Mouse (Mus musculus): ENCODE data around the gene Set. TPM values are rescaled to one million over a fixed set of nuclear protein-coding genes. Genes with fewer than 3 reads are reported as not detected.

Gene Set
- total and polyA plus RNA-seq, 3 experiments, result 250 to 973 (median 580) TPM

- no peaks in the 10 kb centered on the region for H3K27me3 ChIP-seq (ENCODE audit: control insufficient read depth in 1 of 2, insufficient read depth in 2 of 2, low read length in 2 of 2)
- peaks cover 0 to 8% of the 10 kb centered on the region in 2 experiments; a peak in 3 of 4 replicates for H3K4me1 ChIP-seq (ENCODE audit: control insufficient read depth in 1 of 2, insufficient read depth in 2 of 2, low read length in 2 of 2)
- no peaks in the 10 kb centered on the region for H3K9me3 ChIP-seq (replicated peaks; ENCODE audit: insufficient read depth, low read length)
- TF ChIP-seq TBP (IDR thresholded peaks at IDR 0.05; ENCODE audit: low read depth, low read length) (no peak), E2F4 (IDR thresholded peaks at IDR 0.05; ENCODE audit: borderline replicate concordance, low read depth, low read length) (no peak), UBTF (IDR thresholded peaks at IDR 0.05; ENCODE audit: borderline replicate concordance, insufficient read depth, low read depth, low read length) (no peak), MAX (IDR thresholded peaks at IDR 0.05; ENCODE audit: low read length) (no peak), MYB (IDR thresholded peaks at IDR 0.05; ENCODE audit: low read depth, low read length) (no peak), MYC (IDR thresholded peaks at IDR 0.05; ENCODE audit: low read depth, low read length) (no peak), NRF1 (IDR thresholded peaks at IDR 0.05; ENCODE audit: insufficient read depth, low read depth, low read length, poor library complexity, severe bottlenecking) (no peak), CHD1 (IDR thresholded peaks at IDR 0.05; ENCODE audit: low read depth, low read length) (no peak), ETS1 (IDR thresholded peaks at IDR 0.05; ENCODE audit: low read depth, low read length) (no peak), MAZ (IDR thresholded peaks at IDR 0.05; ENCODE audit: low read depth, low read length) (no peak), CTCF (IDR thresholded peaks at IDR 0.05 in 2 of 3, conservative IDR thresholded peaks at IDR 0.05 in 1 of 3; ENCODE audit: control insufficient read depth in 1 of 3, insufficient read depth in 1 of 3, low read depth in 2 of 3, low read length in 3 of 3, poor library complexity in 1 of 3, severe bottlenecking in 1 of 3) (no peak), POLR2AphosphoS2 (IDR thresholded peaks at IDR 0.05; ENCODE audit: low read length) (no peak), RCOR1 (IDR thresholded peaks at IDR 0.05; ENCODE audit: low read depth, low read length) (no peak), EP300 (IDR thresholded peaks at IDR 0.05; ENCODE audit: low read depth in 1 of 2, low read length in 2 of 2) (no peak), BHLHE40 (IDR thresholded peaks at IDR 0.05; ENCODE audit: borderline replicate concordance, low read depth, low read length) (no peak), CHD2 (IDR thresholded peaks at IDR 0.05; ENCODE audit: low read length) (no peak), USF1 (IDR thresholded peaks at IDR 0.05; ENCODE audit: low read depth, low read length) (no peak), ZNF384 (IDR thresholded peaks at IDR 0.05; ENCODE audit: low read depth, low read length) (no peak)
- no peak overlapping the region for H3K27ac ChIP-seq (ENCODE audit: control insufficient read depth, low read depth, low read length)
- H3K9ac ChIP-seq (ENCODE audit: control insufficient read depth, low read depth, low read length, poor library complexity, severe bottlenecking), result no peak overlapping the region
- DNase-seq (ENCODE audit: low read depth, low spot score), result no peak
- peaks cover 2% of the 10 kb centered on the region; the same call in 1 of the 2 replicates for H3K79me2 ChIP-seq (ENCODE audit: control insufficient read depth, insufficient read depth, low read length, poor library complexity)
- H3K36me3 ChIP-seq (ENCODE audit: control insufficient read depth in 1 of 2, insufficient read depth in 2 of 2, low read length in 2 of 2), result peaks cover 0 to 3% of the 10 kb centered on the region in 2 experiments; a peak in 2 of 4 replicates
- H3K4me3 ChIP-seq (ENCODE audit: control insufficient read depth in 1 of 2, insufficient read depth in 1 of 2, low read depth in 2 of 2, low read length in 2 of 2), result no peak overlapping the region
Measured at GRCm38 (mm10) chr2:30120269-30120668, 63.1 kb downstream of the Set start.

Other genes with a start within 250 kb of the Set start
- gene Urm1, start 237.3 kb upstream of the Set start, total RNA-seq (2012; rRNA removed), result 76.2 and 90.5 TPM in 2 replicates
- 100 to 1,000 TPM in 1 of 2 experiments, not detected in 1; 131 TPM for gene Urm1, start 237.3 kb upstream of the Set start, polyA plus RNA-seq (2012; ENCODE audit: insufficient read depth in 1 of 2, insufficient read length in 2 of 2, low read depth in 1 of 2, low replicate concordance in 2 of 2, missing spikeins in 1 of 2)
- gene Cercam, start 188.2 kb upstream of the Set start, total RNA-seq (2012; rRNA removed), result 7.5 and 8.8 TPM in 2 replicates
- gene Cercam, start 188.2 kb upstream of the Set start, polyA plus RNA-seq (2012; ENCODE audit: insufficient read depth in 1 of 2, insufficient read length in 2 of 2, low read depth in 1 of 2, low replicate concordance in 2 of 2, missing spikeins in 1 of 2), result 10 to 100 TPM in 1 of 2 experiments, not detected in 1; 23.4 TPM
- gene Odf2, start 168.2 kb upstream of the Set start, total RNA-seq (2012; rRNA removed), result 49.0 and 49.3 TPM in 2 replicates
- gene Odf2, start 168.2 kb upstream of the Set start, polyA plus RNA-seq (2012; ENCODE audit: insufficient read depth in 1 of 2, insufficient read length in 2 of 2, low read depth in 1 of 2, low replicate concordance in 2 of 2, missing spikeins in 1 of 2), result 10 to 100 TPM in 1 of 2 experiments, not detected in 1; 82.8 TPM
- 41.9 and 46.1 TPM in 2 replicates for gene Gle1, start 122.0 kb upstream of the Set start, total RNA-seq (2012; rRNA removed)
- 10 to 100 TPM in 1 of 2 experiments, not detected in 1; 77.0 TPM for gene Gle1, start 122.0 kb upstream of the Set start, polyA plus RNA-seq (2012; ENCODE audit: insufficient read depth in 1 of 2, insufficient read length in 2 of 2, low read depth in 1 of 2, low replicate concordance in 2 of 2, missing spikeins in 1 of 2)
- gene Sptan1, start 91.8 kb upstream of the Set start, total RNA-seq (2012; rRNA removed), result 26.2 and 31.2 TPM in 2 replicates
- gene Sptan1, start 91.8 kb upstream of the Set start, polyA plus RNA-seq (2012; ENCODE audit: insufficient read depth in 1 of 2, insufficient read length in 2 of 2, low read depth in 1 of 2, low replicate concordance in 2 of 2, missing spikeins in 1 of 2), result 10 to 100 TPM in 1 of 2 experiments, not detected in 1; 29.5 TPM
- gene Wdr34, start 8.5 kb upstream of the Set start, total RNA-seq (2012; rRNA removed), result 49.3 and 53.1 TPM in 2 replicates
- gene Wdr34, start 8.5 kb upstream of the Set start, polyA plus RNA-seq (2012; ENCODE audit: insufficient read depth in 1 of 2, insufficient read length in 2 of 2, low read depth in 1 of 2, low replicate concordance in 2 of 2, missing spikeins in 1 of 2), result 10 to 100 TPM in 1 of 2 experiments, not detected in 1; 78.3 TPM
- 2.0 and 2.9 TPM in 2 replicates for gene Pkn3, start 20.3 kb downstream of the Set start, total RNA-seq (2012; rRNA removed)
- gene Pkn3, start 20.3 kb downstream of the Set start, polyA plus RNA-seq (2012; ENCODE audit: insufficient read depth in 1 of 2, insufficient read length in 2 of 2, low read depth in 1 of 2, low replicate concordance in 2 of 2, missing spikeins in 1 of 2), result 1 to 10 TPM in 1 of 2 experiments, not detected in 1; 5.8 TPM
- gene Zdhhc12, start 36.3 kb downstream of the Set start, total RNA-seq (2012; rRNA removed), result 22.6 and 25.1 TPM in 2 replicates
- 10 to 100 TPM in 1 of 2 experiments, not detected in 1; 42.1 TPM for gene Zdhhc12, start 36.3 kb downstream of the Set start, polyA plus RNA-seq (2012; ENCODE audit: insufficient read depth in 1 of 2, insufficient read length in 2 of 2, low read depth in 1 of 2, low replicate concordance in 2 of 2, missing spikeins in 1 of 2)
- gene Zer1, start 67.2 kb downstream of the Set start, total RNA-seq (2012; rRNA removed), result 3.9 and 4.3 TPM in 2 replicates
- 10 to 100 TPM in 1 of 2 experiments, not detected in 1; 14.0 TPM for gene Zer1, start 67.2 kb downstream of the Set start, polyA plus RNA-seq (2012; ENCODE audit: insufficient read depth in 1 of 2, insufficient read length in 2 of 2, low read depth in 1 of 2, low replicate concordance in 2 of 2, missing spikeins in 1 of 2)
- gene Tbc1d13, start 76.4 kb downstream of the Set start, total RNA-seq (2012; rRNA removed), result 49.1 and 62.4 TPM in 2 replicates
- 10 to 100 TPM in 1 of 2 experiments, not detected in 1; 78.5 TPM for gene Tbc1d13, start 76.4 kb downstream of the Set start, polyA plus RNA-seq (2012; ENCODE audit: insufficient read depth in 1 of 2, insufficient read length in 2 of 2, low read depth in 1 of 2, low replicate concordance in 2 of 2, missing spikeins in 1 of 2)
- 27.2 and 27.9 TPM in 2 replicates for gene Endog, start 114.1 kb downstream of the Set start, total RNA-seq (2012; rRNA removed)
- 10 to 100 TPM in 1 of 2 experiments, not detected in 1; 19.4 TPM for gene Endog, start 114.1 kb downstream of the Set start, polyA plus RNA-seq (2012; ENCODE audit: insufficient read depth in 1 of 2, insufficient read length in 2 of 2, low read depth in 1 of 2, low replicate concordance in 2 of 2, missing spikeins in 1 of 2)
- 68.0 and 83.6 TPM in 2 replicates for gene Spout1, start 121.1 kb downstream of the Set start, total RNA-seq (2012; rRNA removed)
- 100 to 1,000 TPM; 103 to 220 TPM for gene Spout1, start 121.1 kb downstream of the Set start, polyA plus RNA-seq (2012; ENCODE audit: insufficient read depth in 1 of 2, insufficient read length in 2 of 2, low read depth in 1 of 2, low replicate concordance in 2 of 2, missing spikeins in 1 of 2)
- gene Kyat1, start 148.5 kb downstream of the Set start, total RNA-seq (2012; rRNA removed), result 9.5 and 10.3 TPM in 2 replicates
- gene Kyat1, start 148.5 kb downstream of the Set start, polyA plus RNA-seq (2012; ENCODE audit: insufficient read depth in 1 of 2, insufficient read length in 2 of 2, low read depth in 1 of 2, low replicate concordance in 2 of 2, missing spikeins in 1 of 2), result 10 to 100 TPM in 1 of 2 experiments, not detected in 1; 14.9 TPM
- 7.2 and 8.3 TPM in 2 replicates for gene Lrrc8a, start 180.3 kb downstream of the Set start, total RNA-seq (2012; rRNA removed)
- gene Lrrc8a, start 180.3 kb downstream of the Set start, polyA plus RNA-seq (2012; ENCODE audit: insufficient read depth in 1 of 2, insufficient read length in 2 of 2, low read depth in 1 of 2, low replicate concordance in 2 of 2, missing spikeins in 1 of 2), result 1 to 10 TPM in 1 of 2 experiments, not detected in 1; 6.9 TPM
- gene Gm28035, start 183.2 kb downstream of the Set start, total RNA-seq (2012; rRNA removed), result 0.10 TPM in 1 of 2 replicates, not detected in the other
- gene Gm28035, start 183.2 kb downstream of the Set start, polyA plus RNA-seq (2012; ENCODE audit: insufficient read depth in 1 of 2, insufficient read length in 2 of 2, low read depth in 1 of 2, low replicate concordance in 2 of 2, missing spikeins in 1 of 2), result under 1 TPM in 1 of 2 experiments, not detected in 1; 0.26 TPM
- gene Phyhd1, start 208.8 kb downstream of the Set start, total RNA-seq (2012; rRNA removed), result 0.19 TPM in 1 of 2 replicates, not detected in the other
- 1 to 10 TPM in 1 of 2 experiments, not detected in 1; 1.6 TPM for gene Phyhd1, start 208.8 kb downstream of the Set start, polyA plus RNA-seq (2012; ENCODE audit: insufficient read depth in 1 of 2, insufficient read length in 2 of 2, low read depth in 1 of 2, low replicate concordance in 2 of 2, missing spikeins in 1 of 2)
- gene Gm28038, start 223.7 kb downstream of the Set start, total RNA-seq (2012; rRNA removed), result not detected in 2 replicates
- not detected for gene Gm28038, start 223.7 kb downstream of the Set start, polyA plus RNA-seq (2012; ENCODE audit: insufficient read depth in 1 of 2, insufficient read length in 2 of 2, low read depth in 1 of 2, low replicate concordance in 2 of 2, missing spikeins in 1 of 2)
- 13.7 and 21.7 TPM in 2 replicates for gene Dolk, start 229.0 kb downstream of the Set start, total RNA-seq (2012; rRNA removed)
- gene Dolk, start 229.0 kb downstream of the Set start, polyA plus RNA-seq (2012; ENCODE audit: insufficient read depth in 1 of 2, insufficient read length in 2 of 2, low read depth in 1 of 2, low replicate concordance in 2 of 2, missing spikeins in 1 of 2), result 10 to 100 TPM in 1 of 2 experiments, not detected in 1; 18.5 TPM
- gene Nup188, start 229.0 kb downstream of the Set start, total RNA-seq (2012; rRNA removed), result 58.6 and 63.2 TPM in 2 replicates
- 100 to 1,000 TPM in 1 of 2 experiments, not detected in 1; 119 TPM for gene Nup188, start 229.0 kb downstream of the Set start, polyA plus RNA-seq (2012; ENCODE audit: insufficient read depth in 1 of 2, insufficient read length in 2 of 2, low read depth in 1 of 2, low replicate concordance in 2 of 2, missing spikeins in 1 of 2)